Mouse (Mus musculus) stomach, postnatal 0 days (tissue): ENCODE results near the gene Chrd.

Experiments used
- CTCF ChIP-seq: IDR thresholded peaks from 2 replicates; pipeline ENCODE4 v1.5.1; 2016; ENCODE audit warnings: antibody characterized with exemption, low read depth, mild to moderate bottlenecking, moderate library complexity
- EP300 ChIP-seq: optimal IDR thresholded peaks from 2 replicates; pipeline ENCODE3; 2016; ENCODE audit warnings: antibody characterized with exemption

GRCm38 (mm10) chr16:20783891-20784290 is 51.0 kb downstream of the Chrd start:
- TF ChIP-seq CTCF (no peak), EP300 (no peak)
